8 mouse cellular contexts compared by ENCODE assay signal in genomic region chr5:114370371-114370776, GRCm38 (mm10). TPM values are rescaled to one million over a fixed set of nuclear protein-coding genes. Genes with fewer than 3 reads are reported as not detected.
DNase-seq lines count a peak whose midpoint lies in the region; ATAC-seq lines count a peak whose summit lies in the region.

No protein-coding gene starts in this region.

- no peak overlapping the region for H3K4me2 ChIP-seq in forebrain, embryonic 11.5 days (ENCODE audit: low read depth, low read length, severe bottlenecking)
- H3K4me2 ChIP-seq in embryonic facial prominence, embryonic 14.5 days (ENCODE audit: low read depth, low read length), result peak overlapping the region; percentile 37
- H3K4me2 ChIP-seq in limb, embryonic 12.5 days, result peak overlapping the region; percentile 13
- no peak overlapping the region for H3K4me2 ChIP-seq in midbrain, embryonic 15.5 days

- H3K36me3 ChIP-seq in forebrain, embryonic 10.5 days (replicated peaks), result peaks cover 100% of the 10 kb centered on the region
- peaks cover 6% of the 10 kb centered on the region for H3K36me3 ChIP-seq in forebrain, embryonic 11.5 days (ENCODE audit: control insufficient read depth, insufficient read depth, low read length)
- peaks cover 83% of the 10 kb centered on the region for H3K36me3 ChIP-seq in embryonic facial prominence, embryonic 14.5 days (ENCODE audit: control insufficient read depth, insufficient read depth, low read length)
- H3K36me3 ChIP-seq in limb, embryonic 12.5 days, result peaks cover 91% of the 10 kb centered on the region
- H3K36me3 ChIP-seq in midbrain, embryonic 15.5 days (replicated peaks), result peaks cover 52% of the 10 kb centered on the region

- H3K27ac ChIP-seq in forebrain, embryonic 10.5 days, result peak overlapping the region; percentile 65
- H3K27ac ChIP-seq in forebrain, embryonic 11.5 days (ENCODE audit: low read depth, low read length), result no peak overlapping the region
- peak overlapping the region; percentile 95 for H3K27ac ChIP-seq in embryonic facial prominence, embryonic 14.5 days (replicated peaks; ENCODE audit: low read depth, low read length)
- peak overlapping the region; percentile 79 for H3K27ac ChIP-seq in limb, embryonic 12.5 days
- H3K27ac ChIP-seq in midbrain, embryonic 15.5 days, result peak overlapping the region; percentile 54; the same call in 1 of the 2 replicates

- H3K4me3 ChIP-seq in forebrain, embryonic 10.5 days, result no peak overlapping the region
- H3K4me3 ChIP-seq in forebrain, embryonic 11.5 days (ENCODE audit: low read depth, low read length), result no peak overlapping the region
- H3K4me3 ChIP-seq in embryonic facial prominence, embryonic 14.5 days (ENCODE audit: low read depth, low read length), result no peak overlapping the region
- no peak overlapping the region for H3K4me3 ChIP-seq in limb, embryonic 12.5 days (replicated peaks)
- no peak overlapping the region for H3K4me3 ChIP-seq in midbrain, embryonic 15.5 days

- ATAC-seq in forebrain, embryonic 11.5 days (replicated peaks; ENCODE audit: low FRiP score), result no peak
- ATAC-seq in embryonic facial prominence, embryonic 14.5 days (ENCODE audit: low read depth), result peak; percentile 60
- ATAC-seq in limb, embryonic 12.5 days (ENCODE audit: insufficient number of reproducible peaks, insufficient read depth, low FRiP score, low TSS enrichment, low read depth), result peak; percentile 29; the same call in 1 of the 2 replicates
- no peak for ATAC-seq in midbrain, embryonic 15.5 days (replicated peaks)

- H3K9me3 ChIP-seq in forebrain, embryonic 10.5 days, result no peaks in the 10 kb centered on the region
- no peaks in the 10 kb centered on the region for H3K9me3 ChIP-seq in forebrain, embryonic 11.5 days (ENCODE audit: control insufficient read depth, low read length)
- no peaks in the 10 kb centered on the region for H3K9me3 ChIP-seq in embryonic facial prominence, embryonic 14.5 days (ENCODE audit: control insufficient read depth, low read length)
- H3K9me3 ChIP-seq in limb, embryonic 12.5 days, result no peaks in the 10 kb centered on the region
- H3K9me3 ChIP-seq in midbrain, embryonic 15.5 days, result no peaks in the 10 kb centered on the region

- 68% methylated on average over 9 of the region's 9 CpGs for WGBS in forebrain, embryonic 10.5 days
- WGBS in forebrain, embryonic 11.5 days, result 83% methylated on average over 9 of the region's 9 CpGs
- WGBS in embryonic facial prominence, embryonic 14.5 days, result 22% methylated on average over 9 of the region's 9 CpGs
- WGBS in limb, embryonic 12.5 days, result 20% methylated on average over 9 of the region's 9 CpGs
- WGBS in midbrain, embryonic 15.5 days, result 75% methylated on average over 9 of the region's 9 CpGs

- no peak for DNase-seq in forebrain, embryonic 10.5 days (ENCODE audit: extremely low spot score, low spot score)
- no peak for DNase-seq in forebrain, embryonic 11.5 days (ENCODE audit: low spot score)
- DNase-seq in embryonic facial prominence, embryonic 14.5 days (ENCODE audit: low spot score), result peak; percentile 96
- DNase-seq in heart, postnatal 4 days, result peak; percentile 73
- DNase-seq in right cerebral cortex, adult 18-20 months, result no peak
- no peak for DNase-seq in frontal cortex, postnatal 25 days (ENCODE audit: low spot score in 2 of 2)

- H3K4me1 ChIP-seq in forebrain, embryonic 10.5 days, result peaks cover 51% of the 10 kb centered on the region
- H3K4me1 ChIP-seq in forebrain, embryonic 11.5 days (replicated peaks; ENCODE audit: control insufficient read depth, insufficient read depth, low read length), result 0 out of 2 replicates have a peak, but pooled peaks cover 2% of the 10 kb centered on the region
- peaks cover 51% of the 10 kb centered on the region for H3K4me1 ChIP-seq in embryonic facial prominence, embryonic 14.5 days (ENCODE audit: control insufficient read depth, insufficient read depth, low read length)
- H3K4me1 ChIP-seq in limb, embryonic 12.5 days (replicated peaks), result peaks cover 55% of the 10 kb centered on the region
- H3K4me1 ChIP-seq in midbrain, embryonic 15.5 days, result peaks cover 15% of the 10 kb centered on the region

- H3K27me3 ChIP-seq in forebrain, embryonic 10.5 days (ENCODE audit: poor library complexity, severe bottlenecking), result no peaks in the 10 kb centered on the region
- no peaks in the 10 kb centered on the region for H3K27me3 ChIP-seq in forebrain, embryonic 11.5 days (ENCODE audit: control insufficient read depth, insufficient read depth, low read length)
- no peaks in the 10 kb centered on the region for H3K27me3 ChIP-seq in embryonic facial prominence, embryonic 14.5 days (replicated peaks; ENCODE audit: control insufficient read depth, insufficient read depth, low read length)
- no peaks in the 10 kb centered on the region for H3K27me3 ChIP-seq in limb, embryonic 12.5 days
- H3K27me3 ChIP-seq in midbrain, embryonic 15.5 days (replicated peaks), result no peaks in the 10 kb centered on the region

- H3K9ac ChIP-seq in forebrain, embryonic 11.5 days (ENCODE audit: low read length), result no peak overlapping the region
- peak overlapping the region; percentile 51 for H3K9ac ChIP-seq in embryonic facial prominence, embryonic 14.5 days (ENCODE audit: low read depth, low read length)
- peak overlapping the region; percentile 44 for H3K9ac ChIP-seq in limb, embryonic 12.5 days (replicated peaks)
- H3K9ac ChIP-seq in midbrain, embryonic 15.5 days, result no peak overlapping the region

RNA-seq across cellular contexts. Expression of gene Kctd10, which starts 9.9 kb away (rescaled TPM):
- polyA plus RNA-seq in forebrain, embryonic 10.5 days (2016; fragmentation: Nextera tagmentation; extraction: Ambion mirVana), result 87.2 and 90.2 TPM in 2 replicates
- polyA plus RNA-seq in forebrain, embryonic 11.5 days (2014; fragmentation: Nextera tagmentation; extraction: Ambion mirVana), result 86.4 and 93.3 TPM in 2 replicates
- 111 and 115 TPM in 2 replicates for polyA plus RNA-seq in embryonic facial prominence, embryonic 14.5 days (2014; fragmentation: Nextera tagmentation; extraction: Ambion mirVana)
- 10 to 100 TPM; 76.1 to 80.1 TPM for total RNA-seq in heart, postnatal 4 days (2021)
- polyA plus RNA-seq in limb, embryonic 12.5 days (2016; fragmentation: Nextera tagmentation; extraction: Ambion mirVana), result 84.0 and 86.7 TPM in 2 replicates
- 80.7 and 82.7 TPM in 2 replicates for polyA plus RNA-seq in midbrain, embryonic 15.5 days (2015; fragmentation: Nextera tagmentation; extraction: Ambion mirVana)

RNA-seq across cellular contexts. Expression of gene Ube3b, which starts 10.0 kb away (rescaled TPM):
- 49.4 and 51.3 TPM in 2 replicates for polyA plus RNA-seq in forebrain, embryonic 10.5 days (2016; fragmentation: Nextera tagmentation; extraction: Ambion mirVana)
- 52.9 and 59.6 TPM in 2 replicates for polyA plus RNA-seq in forebrain, embryonic 11.5 days (2014; fragmentation: Nextera tagmentation; extraction: Ambion mirVana)
- 44.5 and 47.5 TPM in 2 replicates for polyA plus RNA-seq in embryonic facial prominence, embryonic 14.5 days (2014; fragmentation: Nextera tagmentation; extraction: Ambion mirVana)
- total RNA-seq in heart, postnatal 4 days (2021), result 10 to 100 TPM; 74.3 to 76.3 TPM
- 49.2 and 55.0 TPM in 2 replicates for polyA plus RNA-seq in limb, embryonic 12.5 days (2016; fragmentation: Nextera tagmentation; extraction: Ambion mirVana)
- polyA plus RNA-seq in midbrain, embryonic 15.5 days (2015; fragmentation: Nextera tagmentation; extraction: Ambion mirVana), result 41.3 and 41.4 TPM in 2 replicates

Comparison
In these comparisons a context has a peak if more than half of its experiments do, and no peak if none do; other contexts are left out.
1. DNase-seq: peak in embryonic facial prominence, embryonic 14.5 days (single experiment) and heart, postnatal 4 days (single experiment); none in forebrain, embryonic 10.5 days (single experiment), forebrain, embryonic 11.5 days (single experiment), right cerebral cortex, adult 18-20 months (single experiment) and frontal cortex, postnatal 25 days (0 of 2).
2. ATAC-seq: peak in embryonic facial prominence, embryonic 14.5 days (single experiment) and limb, embryonic 12.5 days (single experiment); none in forebrain, embryonic 11.5 days (single experiment) and midbrain, embryonic 15.5 days (single experiment).
3. H3K4me2 ChIP-seq: peak in embryonic facial prominence, embryonic 14.5 days (single experiment) and limb, embryonic 12.5 days (single experiment); none in forebrain, embryonic 11.5 days (single experiment) and midbrain, embryonic 15.5 days (single experiment).
4. H3K9ac ChIP-seq: peak in embryonic facial prominence, embryonic 14.5 days (single experiment) and limb, embryonic 12.5 days (single experiment); none in forebrain, embryonic 11.5 days (single experiment) and midbrain, embryonic 15.5 days (single experiment).